In the genomic region with DNA sequence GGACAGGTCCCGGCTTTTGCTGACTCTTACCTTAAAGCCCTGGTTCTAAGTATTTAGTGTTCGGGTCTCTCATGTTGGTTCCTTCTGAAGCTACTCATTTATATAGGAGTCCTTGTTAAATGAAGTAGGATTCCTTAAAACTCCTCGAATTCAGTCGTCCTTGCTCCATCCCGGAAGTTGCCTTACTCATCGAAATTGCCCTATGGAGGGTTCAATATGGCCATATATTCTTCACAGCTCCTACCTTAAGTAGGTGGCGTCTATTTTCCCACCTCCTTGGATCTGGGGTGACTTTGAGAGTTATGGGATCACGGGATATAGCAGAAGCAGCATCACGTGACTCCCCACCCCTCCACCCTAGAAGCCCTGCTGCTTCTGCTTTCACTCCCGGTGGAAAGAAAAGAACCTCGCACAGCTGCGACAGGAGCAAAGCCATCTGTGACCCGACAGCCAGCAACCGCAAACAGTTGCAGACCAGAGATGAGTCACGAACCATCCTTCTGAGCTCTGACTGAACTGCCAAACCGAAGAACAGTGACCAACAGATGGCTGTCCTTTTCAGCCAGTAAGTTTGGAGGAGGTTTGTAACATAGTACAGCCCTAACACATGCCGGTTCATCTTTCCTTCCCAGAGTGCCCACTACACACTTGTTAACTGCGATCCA, we compare ENCODE assay signal across 8 mouse cellular contexts. TPM values are rescaled to one million over a fixed set of nuclear protein-coding genes. Genes with fewer than 3 reads are reported as not detected.
DNase-seq lines count a peak whose midpoint lies in the region; ATAC-seq and TF ChIP-seq lines count a peak whose summit lies in the region.

No protein-coding gene starts in this region.

- no peaks in the 10 kb centered on the region for H3K9me3 ChIP-seq in hindbrain, embryonic 11.5 days (ENCODE audit: control insufficient read depth, low read length)
- H3K9me3 ChIP-seq in lung, postnatal 0 days (ENCODE audit: low read length), result no peaks in the 10 kb centered on the region

- no peak overlapping the region for H3K27ac ChIP-seq in hindbrain, embryonic 11.5 days (ENCODE audit: low read depth, low read length)
- 0 out of 2 replicates have a peak overlapping the region, but pooled peaks have one; percentile 28 for H3K27ac ChIP-seq in lung, postnatal 0 days (ENCODE audit: low read length)

- WGBS in hindbrain, embryonic 11.5 days, result 56% methylated on average over 18 of the region's 18 CpGs
- WGBS in lung, postnatal 0 days, result 53% methylated on average over 18 of the region's 18 CpGs

- no peak; the same call in 1 of the 2 replicates for TF ChIP-seq EP300 in lung, postnatal 0 days (IDR thresholded peaks at IDR 0.05)

- no peak overlapping the region for H3K4me3 ChIP-seq in hindbrain, embryonic 11.5 days (ENCODE audit: low read depth, low read length)
- peak overlapping the region; percentile 14; the same call in 1 of the 2 replicates for H3K4me3 ChIP-seq in lung, postnatal 0 days (ENCODE audit: low read depth, low read length)

- no peak; the same call in 1 of the 2 replicates for TF ChIP-seq CTCF in lung, postnatal 0 days (IDR thresholded peaks at IDR 0.05)

- no peaks in the 10 kb centered on the region for H3K4me1 ChIP-seq in hindbrain, embryonic 11.5 days (replicated peaks; ENCODE audit: control insufficient read depth, insufficient read depth, low read length)
- H3K4me1 ChIP-seq in lung, postnatal 0 days (ENCODE audit: insufficient read depth, low read depth, low read length), result no peaks in the 10 kb centered on the region

- DNase-seq in 3T3-L1 (ENCODE audit: low read depth, low spot score) (peak; percentile 83), MEL-GATA-1-ER (ENCODE audit: extremely low read depth, low read depth) (peak; percentile 65)
- peak; percentile 23 to 72 for DNase-seq in frontal cortex, postnatal 14 days (ENCODE audit: low spot score in 2 of 2)
- peak; percentile 16 for DNase-seq in hindbrain, embryonic 11.5 days (ENCODE audit: low spot score)
- DNase-seq in layer of hippocampus, postnatal 10 days (ENCODE audit: low spot score in 2 of 2), result peak; percentile 19 to 39
- DNase-seq in lung, postnatal 0 days (ENCODE audit: low spot score), result peak; percentile 90
- peak; percentile 37 for DNase-seq in retina, postnatal 1 day
- DNase-seq in cerebellum, adult 11 months, result no peak

- peak; percentile 72 for ATAC-seq in hindbrain, embryonic 11.5 days (ENCODE audit: low FRiP score)
- ATAC-seq in lung, postnatal 0 days, result peak; percentile 95

- no peaks in the 10 kb centered on the region for H3K36me3 ChIP-seq in hindbrain, embryonic 11.5 days (ENCODE audit: control insufficient read depth, insufficient read depth, low read length)
- H3K36me3 ChIP-seq in lung, postnatal 0 days (ENCODE audit: insufficient read depth, low read length), result no peaks in the 10 kb centered on the region

- H3K9ac ChIP-seq in hindbrain, embryonic 11.5 days (ENCODE audit: low read depth, low read length), result no peak overlapping the region
- no peak overlapping the region for H3K9ac ChIP-seq in lung, postnatal 0 days (replicated peaks; ENCODE audit: low read depth)

- no peaks in the 10 kb centered on the region; the same call in 1 of the 2 replicates for H3K27me3 ChIP-seq in hindbrain, embryonic 11.5 days (ENCODE audit: control insufficient read depth, insufficient read depth, low read length)
- no peaks in the 10 kb centered on the region for H3K27me3 ChIP-seq in lung, postnatal 0 days (replicated peaks; ENCODE audit: insufficient read depth, low read length)

- no peak overlapping the region for H3K4me2 ChIP-seq in hindbrain, embryonic 11.5 days (replicated peaks; ENCODE audit: low read depth, low read length)
- peak overlapping the region; percentile 36 for H3K4me2 ChIP-seq in lung, postnatal 0 days (replicated peaks; ENCODE audit: low read depth, low read length)

RNA-seq across cellular contexts. Expression of a gene that starts 40.7 kb away (rescaled TPM):
- 0.42 and 0.45 TPM in 2 replicates for polyA plus RNA-seq in hindbrain, embryonic 11.5 days (2014; fragmentation: Nextera tagmentation; extraction: Ambion mirVana)
- not detected for total RNA-seq in layer of hippocampus, postnatal 10 days (2021)
- polyA plus RNA-seq in lung, postnatal 0 days (2015; fragmentation: Nextera tagmentation; extraction: Ambion mirVana), result not detected in 2 replicates

RNA-seq across cellular contexts. Expression of a gene that starts 46.7 kb away (rescaled TPM):
- 0.57 TPM in 1 of 2 replicates, not detected in the other for polyA plus RNA-seq in hindbrain, embryonic 11.5 days (2014; fragmentation: Nextera tagmentation; extraction: Ambion mirVana)
- not detected for total RNA-seq in layer of hippocampus, postnatal 10 days (2021)
- 0.15 TPM in 1 of 2 replicates, not detected in the other for polyA plus RNA-seq in lung, postnatal 0 days (2015; fragmentation: Nextera tagmentation; extraction: Ambion mirVana)

RNA-seq across cellular contexts. Expression of a gene that starts 52.4 kb away (rescaled TPM):
- polyA plus RNA-seq in hindbrain, embryonic 11.5 days (2014; fragmentation: Nextera tagmentation; extraction: Ambion mirVana), result 0.20 TPM in 1 of 2 replicates, not detected in the other
- total RNA-seq in layer of hippocampus, postnatal 10 days (2021), result not detected
- polyA plus RNA-seq in lung, postnatal 0 days (2015; fragmentation: Nextera tagmentation; extraction: Ambion mirVana), result 0.13 TPM in 1 of 2 replicates, not detected in the other

RNA-seq across cellular contexts. Expression of a gene that starts 58.5 kb away (rescaled TPM):
- 0.27 TPM in 1 of 2 replicates, not detected in the other for polyA plus RNA-seq in hindbrain, embryonic 11.5 days (2014; fragmentation: Nextera tagmentation; extraction: Ambion mirVana)
- not detected for total RNA-seq in layer of hippocampus, postnatal 10 days (2021)
- not detected in 2 replicates for polyA plus RNA-seq in lung, postnatal 0 days (2015; fragmentation: Nextera tagmentation; extraction: Ambion mirVana)
